Mouse (Mus musculus) regulatory T cell (primary cell): Measurements from ENCODE around the gene Zdhhc8.

Source experiments
- in situ Hi-C: fragments of 300-600 bp; cut with MboI, MseI; formaldehyde crosslinking; loops from one replicate; pipeline ENCODE4 v1.15.1; 2025; ENCODE audit warnings: high pct_unique_total_duplicates

The Zdhhc8 gene

GRCm38 (mm10) chr16:18198365-18199098 is 36.4 kb downstream of the Zdhhc8 start:
- in situ Hi-C loops = loop anchor here (10.0 kb wide), 1 partner anchor 334 kb away; no protein-coding TSS in a partner anchor

GRCm38 (mm10) chr16:18197881-18198280 is 37.1 kb downstream of the Zdhhc8 start:
- in situ Hi-C loops = loop anchor here (10.0 kb wide), 1 partner anchor 333 kb away; no protein-coding TSS in a partner anchor

- in situ Hi-C loops = loop anchor here (10.0 kb wide), 1 partner anchor 331 kb away; no protein-coding TSS in a partner anchor
Observed at GRCm38 (mm10) chr16:18195561-18195960, 39.4 kb downstream of the Zdhhc8 start.

GRCm38 (mm10) chr16:18195068-18195467 is 39.9 kb downstream of the Zdhhc8 start:
- in situ Hi-C loops = loop anchor here (10.0 kb wide), 1 partner anchor 330 kb away; no protein-coding TSS in a partner anchor

- in situ Hi-C loops = loop anchor here (10.0 kb wide), 1 partner anchor 330 kb away; no protein-coding TSS in a partner anchor
Observed at GRCm38 (mm10) chr16:18194208-18194985, 40.5 kb downstream of the Zdhhc8 start.

- in situ Hi-C loops = loop anchor here (10.0 kb wide), 1 partner anchor 326 kb away; no protein-coding TSS in a partner anchor
Observed at GRCm38 (mm10) chr16:18191006-18191405, 43.9 kb downstream of the Zdhhc8 start.

GRCm38 (mm10) chr16:18187221-18187620 is 47.7 kb downstream of the Zdhhc8 start:
- in situ Hi-C loops = no loop called here

GRCm38 (mm10) chr16:18186798-18187197 is 48.1 kb downstream of the Zdhhc8 start:
- in situ Hi-C loops = no loop called here

GRCm38 (mm10) chr16:18185715-18186449 is 49.1 kb downstream of the Zdhhc8 start:
- in situ Hi-C loops = no loop called here

GRCm38 (mm10) chr16:18182766-18183165 is 52.2 kb downstream of the Zdhhc8 start:
- in situ Hi-C loops = no loop called here

GRCm38 (mm10) chr16:18181398-18181797 is 53.5 kb downstream of the Zdhhc8 start:
- in situ Hi-C loops = no loop called here

GRCm38 (mm10) chr16:18179591-18179990 is 55.3 kb downstream of the Zdhhc8 start:
- in situ Hi-C loops = no loop called here

GRCm38 (mm10) chr16:18176758-18177157 is 58.2 kb downstream of the Zdhhc8 start:
- in situ Hi-C loops = no loop called here

GRCm38 (mm10) chr16:18175817-18176541 is 59.0 kb downstream of the Zdhhc8 start:
- in situ Hi-C loops = no loop called here

- in situ Hi-C loops = no loop called here
Observed at GRCm38 (mm10) chr16:18173788-18174187, 61.1 kb downstream of the Zdhhc8 start.

GRCm38 (mm10) chr16:18173231-18173630 is 61.7 kb downstream of the Zdhhc8 start:
- in situ Hi-C loops = no loop called here

GRCm38 (mm10) chr16:18172266-18172855 is 62.6 kb downstream of the Zdhhc8 start:
- in situ Hi-C loops = no loop called here
